Mouse (Mus musculus): ENCODE data around the gene Klhl32.
"Not testable (repeated sequence)": the region's sequence is repeated elsewhere in the genome, so short reads cannot be mapped to it uniquely, and the experiment has no call there.

Klhl32 gene

GRCm38 (mm10) chr4:24793726-24794345, 57.1 kb downstream of the Klhl32 start:
- DNase-seq: no peak

GRCm38 (mm10) chr4:24792416-24792981, 58.4 kb downstream of the Klhl32 start:
- no peak for DNase-seq

- no peak for DNase-seq
These were observed 61.6 kb downstream of the Klhl32 start for GRCm38 (mm10) chr4:24789331-24789730.

- no peak for DNase-seq
These were observed 65.0 kb downstream of the Klhl32 start for GRCm38 (mm10) chr4:24785757-24786532.

GRCm38 (mm10) chr4:24765919-24766318, 85.0 kb downstream of the Klhl32 start:
- DNase-seq: no peak

- no peak for DNase-seq
These were observed 85.5 kb downstream of the Klhl32 start for GRCm38 (mm10) chr4:24765469-24765868.

- no peak for DNase-seq
These were observed 86.4 kb downstream of the Klhl32 start for GRCm38 (mm10) chr4:24764558-24764957.

GRCm38 (mm10) chr4:24763451-24763850, 87.5 kb downstream of the Klhl32 start:
- DNase-seq: peak; percentile 50

- DNase-seq: peak; percentile 55
These were observed 92.0 kb downstream of the Klhl32 start for GRCm38 (mm10) chr4:24758954-24759353.

- no peak for DNase-seq
These were observed 98.3 kb downstream of the Klhl32 start for GRCm38 (mm10) chr4:24752517-24753208.

GRCm38 (mm10) chr4:24737080-24737479, 113.8 kb downstream of the Klhl32 start:
- no peak for DNase-seq

- peak; percentile 76 for DNase-seq
These were observed 130.1 kb downstream of the Klhl32 start for GRCm38 (mm10) chr4:24720834-24721233.

- DNase-seq: no peak
These were observed 135.4 kb downstream of the Klhl32 start for GRCm38 (mm10) chr4:24715559-24715958.

- DNase-seq: no peak
These were observed 136.6 kb downstream of the Klhl32 start for GRCm38 (mm10) chr4:24714367-24714766.

GRCm38 (mm10) chr4:24698528-24699117, 152.3 kb downstream of the Klhl32 start:
- peak; percentile 11 for DNase-seq

GRCm38 (mm10) chr4:24680080-24680479, 170.8 kb downstream of the Klhl32 start:
- no peak for DNase-seq

GRCm38 (mm10) chr4:24670007-24670406, 180.9 kb downstream of the Klhl32 start:
- DNase-seq: no peak

GRCm38 (mm10) chr4:24659218-24659617, 191.7 kb downstream of the Klhl32 start:
- no peak for DNase-seq

- not testable (repeated sequence) for DNase-seq
These were observed 206.2 kb downstream of the Klhl32 start for GRCm38 (mm10) chr4:24644735-24645134.

- no peak for DNase-seq
These were observed 208.6 kb downstream of the Klhl32 start for GRCm38 (mm10) chr4:24642306-24642705.

GRCm38 (mm10) chr4:24631177-24631911, 219.6 kb downstream of the Klhl32 start:
- DNase-seq: peak; percentile 69

- DNase-seq: no peak
These were observed 220.5 kb downstream of the Klhl32 start for GRCm38 (mm10) chr4:24630430-24630829.
